Mouse (Mus musculus): Measurements from ENCODE around the gene Cds2. TPM values are rescaled to one million over a fixed set of nuclear protein-coding genes. Genes with fewer than 3 reads are reported as not detected.

Cds2 gene
- polyA plus RNA-seq, 1 experiment from 2014 or later, result 21.3 TPM

- DNase-seq (ENCODE audit: low spot score) (no peak), ATAC-seq (replicated peaks; ENCODE audit: low FRiP score, low TSS enrichment, low read depth) (no peak)
- Histone ChIP-seq H3K9me3 (ENCODE audit: control insufficient read depth, low read length) (no peaks in the 10 kb centered on the region), H3K9ac (ENCODE audit: low read length) (no peak overlapping the region), H3K27ac (ENCODE audit: low read depth) (no peak overlapping the region), H3K4me1 (replicated peaks; ENCODE audit: control insufficient read depth, insufficient read depth, low read length) (no peaks in the 10 kb centered on the region), H3K4me2 (ENCODE audit: low read length) (no peak overlapping the region), H3K27me3 (replicated peaks; ENCODE audit: control insufficient read depth, insufficient read depth, low read length) (no peaks in the 10 kb centered on the region), H3K36me3 (ENCODE audit: control insufficient read depth, insufficient read depth, low read length) (no peaks in the 10 kb centered on the region), H3K4me3 (ENCODE audit: low read depth, low read length) (no peak overlapping the region)
- 85% methylated on average over 3 of the region's 3 CpGs for WGBS
Observed at GRCm38 (mm10) chr2:132341293-132341692, 78.3 kb downstream of the Cds2 start.

GRCm38 (mm10) chr2:132343846-132344245 lies 80.9 kb downstream of the Cds2 start:
- 90% methylated on average over 11 of the region's 11 CpGs for WGBS
- Histone ChIP-seq H3K4me1 (replicated peaks; ENCODE audit: control insufficient read depth, insufficient read depth, low read length) (no peaks in the 10 kb centered on the region), H3K27ac (ENCODE audit: low read depth) (no peak overlapping the region), H3K4me3 (ENCODE audit: low read depth, low read length) (no peak overlapping the region), H3K4me2 (ENCODE audit: low read length) (no peak overlapping the region), H3K27me3 (replicated peaks; ENCODE audit: control insufficient read depth, insufficient read depth, low read length) (no peaks in the 10 kb centered on the region), H3K36me3 (ENCODE audit: control insufficient read depth, insufficient read depth, low read length) (no peaks in the 10 kb centered on the region), H3K9ac (ENCODE audit: low read length) (no peak overlapping the region), H3K9me3 (ENCODE audit: control insufficient read depth, low read length) (no peaks in the 10 kb centered on the region)
- ATAC-seq (replicated peaks; ENCODE audit: low FRiP score, low TSS enrichment, low read depth), result no peak
- no peak for DNase-seq (ENCODE audit: low spot score)

Other genes starting within 250 kb of the Cds2 start
- 12.0 and 12.6 TPM in 2 replicates for gene Rassf2, start 232.9 kb upstream of the Cds2 start, polyA plus RNA-seq (2014; fragmentation: Nextera tagmentation; extraction: Ambion mirVana)
- gene Slc23a2, start 118.0 kb upstream of the Cds2 start, polyA plus RNA-seq (2014; fragmentation: Nextera tagmentation; extraction: Ambion mirVana), result 13.9 and 17.4 TPM in 2 replicates
- 36.0 and 36.4 TPM in 2 replicates for gene Tmem230, start 15.3 kb upstream of the Cds2 start, polyA plus RNA-seq (2014; fragmentation: Nextera tagmentation; extraction: Ambion mirVana)
- gene Pcna, start 9.8 kb upstream of the Cds2 start, polyA plus RNA-seq (2014; fragmentation: Nextera tagmentation; extraction: Ambion mirVana), result 296 and 298 TPM in 2 replicates
- 0.18 and 0.32 TPM in 2 replicates for gene Prokr2, start 122.3 kb downstream of the Cds2 start, polyA plus RNA-seq (2014; fragmentation: Nextera tagmentation; extraction: Ambion mirVana)